Mouse (Mus musculus) adrenal gland, adult 2 months (tissue): ENCODE results near the gene Arid2. TPM values are rescaled to one million over a fixed set of nuclear protein-coding genes. Genes with fewer than 3 reads are reported as not detected.

ENCODE experiments used
- DNase-seq: peaks from one replicate; pipeline ENCODE4 v3.0.0; 2021
- polyA plus RNA-seq: library from polyadenylated mRNA; depleted of rRNA; stranded (reverse); fragments of >200 nt; gene quantifications from 2 replicates; pipeline ENCODE4 v1.2.3, GENCODE M21; 2012
- total RNA-seq, 2 experiments: library from RNA; stranded (reverse); gene quantifications; 2 replicates each; pipeline ENCODE4 v1.2.3; 2021

Arid2 gene
- total and polyA plus RNA-seq, 3 experiments = 14.5 to 32.2 (median 32.0) TPM

DNA sequence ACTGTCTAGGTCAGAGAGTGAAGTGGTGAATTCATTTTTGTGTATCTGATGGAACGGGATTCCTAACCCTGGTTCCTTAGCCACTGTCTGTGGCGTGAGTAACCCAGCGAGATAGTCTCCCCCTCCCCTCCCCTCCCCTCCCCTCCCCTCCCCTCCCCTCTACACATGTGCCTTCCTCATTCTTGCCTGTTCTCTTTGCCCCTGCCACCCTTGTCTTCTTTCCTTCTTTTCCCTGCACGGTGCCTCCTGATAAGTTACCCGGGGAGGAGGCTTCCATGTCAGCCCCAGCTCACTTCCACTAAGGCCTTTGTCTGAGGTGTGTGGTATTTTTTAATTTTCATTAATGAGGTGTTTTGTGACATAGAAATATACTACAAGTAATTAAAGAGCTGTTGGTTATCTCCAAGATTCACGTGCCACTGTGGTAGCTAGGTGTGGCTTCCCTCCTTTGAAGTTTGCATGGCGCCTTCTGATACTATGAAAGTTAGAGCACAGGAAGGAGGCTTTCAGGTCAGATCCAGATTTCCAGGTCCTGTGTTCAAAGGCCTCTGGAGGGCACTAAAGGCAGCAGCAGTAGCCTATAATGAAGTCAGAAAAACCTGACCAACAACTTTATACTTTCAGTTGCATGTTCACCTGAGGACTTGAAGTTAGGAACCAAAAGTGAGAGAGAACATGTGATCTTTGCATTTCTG lies 57.4 kb downstream of the Arid2 start:
- DNase-seq = no peak

DNA sequence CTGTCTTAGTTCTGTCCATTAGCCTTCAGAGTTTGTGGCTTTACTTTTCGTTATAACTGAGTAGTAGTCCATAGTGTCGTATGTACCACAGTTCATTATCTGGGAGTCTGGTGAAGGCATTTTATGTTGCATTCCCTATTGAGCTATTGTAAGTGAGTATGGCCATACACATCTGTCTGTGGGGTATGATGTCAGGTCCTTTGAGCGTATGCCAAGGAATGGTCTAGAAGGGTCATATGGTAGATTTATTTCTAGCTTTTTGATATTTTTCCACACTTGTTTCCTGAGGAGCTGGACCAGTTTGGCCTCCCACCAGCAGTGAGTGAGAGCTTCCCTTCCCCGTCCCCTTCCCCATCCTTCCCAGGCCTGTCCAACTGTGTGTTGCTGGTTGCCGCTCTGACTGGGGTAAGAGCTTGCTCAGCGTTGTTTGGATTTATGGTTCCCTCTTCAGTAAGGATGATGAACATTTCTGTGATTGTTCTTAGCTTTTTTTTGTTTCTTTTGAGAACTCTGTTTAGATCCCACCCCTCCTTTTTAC lies 58.1 kb downstream of the Arid2 start:
- no peak for DNase-seq

GRCm38 (mm10) chr15:96351432-96351831 lies 64.1 kb downstream of the Arid2 start:
- no peak for DNase-seq

GRCm38 (mm10) chr15:96358871-96359270 lies 71.6 kb downstream of the Arid2 start:
- DNase-seq = no peak

DNA sequence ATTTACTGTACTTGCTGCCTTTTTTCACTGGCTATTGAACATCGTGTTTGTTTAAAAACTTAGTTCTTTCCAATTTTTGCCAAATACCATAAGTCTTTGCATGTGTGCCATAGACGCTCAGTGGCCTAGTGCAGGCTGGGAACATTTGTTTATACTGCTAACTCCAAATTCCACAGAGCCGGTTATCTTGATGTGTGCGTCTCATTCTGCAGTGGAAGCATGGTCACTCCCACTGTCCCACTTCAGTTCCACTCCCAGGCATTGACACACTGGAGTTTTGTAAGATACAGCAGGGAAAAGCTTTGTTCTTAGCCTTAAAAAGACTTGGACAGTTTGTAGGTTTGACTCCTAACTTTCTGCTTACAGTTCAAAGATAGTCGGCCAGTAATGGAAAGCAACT lies 73.3 kb downstream of the Arid2 start:
- DNase-seq = no peak

GRCm38 (mm10) chr15:96365351-96365750 lies 78.0 kb downstream of the Arid2 start:
- DNase-seq = no peak

- peak; percentile 61 for DNase-seq
Observed at GRCm38 (mm10) chr15:96366176-96366963, 79.1 kb downstream of the Arid2 start.

- peak; percentile 20 for DNase-seq
Observed at GRCm38 (mm10) chr15:96371311-96371710, 84.0 kb downstream of the Arid2 start.

DNA sequence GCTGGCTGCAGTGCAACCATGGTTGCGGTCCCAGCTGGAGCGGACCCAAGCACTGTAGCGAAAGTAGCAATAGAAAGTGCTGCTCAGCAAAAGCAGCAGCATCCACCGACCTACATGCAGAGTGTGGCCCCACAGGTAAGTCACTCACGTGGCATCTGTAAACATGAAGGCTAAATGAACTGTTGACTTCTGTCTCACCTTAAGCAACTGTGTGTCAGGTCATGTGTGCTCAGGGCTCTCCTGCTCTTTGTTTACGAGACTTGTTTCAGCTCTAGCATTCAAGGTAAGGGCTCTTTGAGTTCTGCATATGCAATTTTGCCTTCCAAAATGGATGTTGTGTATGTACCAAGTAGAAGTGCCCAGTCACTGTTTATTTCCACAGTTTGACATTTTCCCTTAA lies 85.3 kb downstream of the Arid2 start:
- no peak for DNase-seq

- DNase-seq = no peak
Observed at GRCm38 (mm10) chr15:96373161-96373560, 85.8 kb downstream of the Arid2 start.

DNA sequence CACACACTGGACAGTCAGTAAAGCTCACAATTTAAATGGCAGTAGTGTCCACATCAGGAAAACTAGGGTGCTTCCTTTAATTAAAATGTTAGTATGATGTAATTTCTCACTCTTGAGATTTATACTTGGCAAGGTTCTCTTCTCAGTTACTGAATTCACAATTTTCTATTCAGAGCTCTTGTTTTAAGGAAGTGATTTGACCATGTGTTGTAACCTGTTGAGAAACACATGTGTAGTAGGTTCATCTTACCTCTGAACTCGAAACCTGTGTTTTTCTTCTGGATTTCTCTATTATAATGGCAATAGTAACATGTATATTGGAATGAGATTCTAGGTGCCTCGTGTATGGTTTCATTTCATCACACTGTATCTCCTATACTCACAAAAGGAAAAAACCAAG lies 88.9 kb downstream of the Arid2 start:
- DNase-seq = no peak

- peak; percentile 50 for DNase-seq
Observed at GRCm38 (mm10) chr15:96377263-96377662, 89.9 kb downstream of the Arid2 start.

GRCm38 (mm10) chr15:96377701-96378100 lies 90.4 kb downstream of the Arid2 start:
- no peak for DNase-seq

DNA sequence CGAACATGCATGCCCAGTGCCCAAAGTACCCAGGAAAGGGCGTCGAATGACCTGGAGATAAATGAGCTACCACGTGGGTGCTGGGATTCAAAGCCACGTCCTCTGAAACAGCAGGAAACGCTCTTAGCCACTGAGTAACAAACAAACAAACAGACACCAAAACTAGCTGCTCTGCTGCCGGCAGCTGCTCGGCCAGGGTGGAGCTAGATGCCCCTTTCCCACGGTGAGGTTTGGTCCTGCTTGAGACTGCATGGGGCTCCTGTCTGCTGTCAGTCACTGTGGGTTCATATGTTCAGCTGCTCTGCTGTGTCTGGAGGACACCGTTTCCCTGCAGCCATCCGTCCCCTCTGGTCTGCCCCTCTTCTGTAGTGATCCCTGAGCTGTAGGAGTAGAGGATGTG lies 94.9 kb downstream of the Arid2 start:
- DNase-seq = no peak

- DNase-seq = no peak
Observed at GRCm38 (mm10) chr15:96388565-96388964, 101.2 kb downstream of the Arid2 start.

DNA sequence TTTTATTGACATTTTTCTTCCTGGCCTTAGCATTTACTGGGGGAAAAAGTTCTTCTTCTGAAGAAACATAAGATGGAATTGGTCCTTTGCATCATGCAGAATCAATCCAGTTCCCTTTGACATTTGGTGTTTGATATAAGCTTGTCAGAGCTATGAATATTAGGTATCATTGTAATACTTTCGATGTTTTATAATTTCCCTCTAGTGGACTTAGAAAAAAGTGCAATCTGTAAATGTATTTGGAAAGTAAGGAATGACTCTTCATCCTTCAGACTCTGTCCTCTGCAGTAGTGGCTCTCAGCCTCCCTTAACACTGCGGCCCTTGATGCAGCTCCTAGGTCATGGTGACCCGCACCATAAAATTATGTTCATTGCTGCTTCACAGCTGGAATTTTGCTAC lies 105.6 kb downstream of the Arid2 start:
- DNase-seq = no peak

DNA sequence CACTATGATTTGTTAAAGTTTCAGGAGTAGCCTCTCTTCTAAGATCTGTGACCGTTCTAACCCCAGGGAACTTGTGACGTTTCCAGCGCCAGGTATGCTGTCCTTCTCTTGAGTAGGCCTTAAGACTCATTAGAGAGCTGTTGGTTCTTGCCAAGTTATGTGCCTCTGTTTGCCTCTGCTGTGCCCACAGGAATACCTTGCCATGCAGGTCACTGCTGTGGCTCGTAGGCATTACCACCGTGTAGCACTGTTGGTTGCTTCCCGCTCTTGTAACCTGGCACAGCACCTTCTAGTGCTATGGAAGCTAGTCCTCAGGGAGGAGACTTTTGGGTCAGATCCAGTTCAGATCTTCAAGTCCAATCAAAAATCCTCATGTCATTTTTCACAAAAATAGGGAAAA lies 107.8 kb downstream of the Arid2 start:
- no peak for DNase-seq

DNA sequence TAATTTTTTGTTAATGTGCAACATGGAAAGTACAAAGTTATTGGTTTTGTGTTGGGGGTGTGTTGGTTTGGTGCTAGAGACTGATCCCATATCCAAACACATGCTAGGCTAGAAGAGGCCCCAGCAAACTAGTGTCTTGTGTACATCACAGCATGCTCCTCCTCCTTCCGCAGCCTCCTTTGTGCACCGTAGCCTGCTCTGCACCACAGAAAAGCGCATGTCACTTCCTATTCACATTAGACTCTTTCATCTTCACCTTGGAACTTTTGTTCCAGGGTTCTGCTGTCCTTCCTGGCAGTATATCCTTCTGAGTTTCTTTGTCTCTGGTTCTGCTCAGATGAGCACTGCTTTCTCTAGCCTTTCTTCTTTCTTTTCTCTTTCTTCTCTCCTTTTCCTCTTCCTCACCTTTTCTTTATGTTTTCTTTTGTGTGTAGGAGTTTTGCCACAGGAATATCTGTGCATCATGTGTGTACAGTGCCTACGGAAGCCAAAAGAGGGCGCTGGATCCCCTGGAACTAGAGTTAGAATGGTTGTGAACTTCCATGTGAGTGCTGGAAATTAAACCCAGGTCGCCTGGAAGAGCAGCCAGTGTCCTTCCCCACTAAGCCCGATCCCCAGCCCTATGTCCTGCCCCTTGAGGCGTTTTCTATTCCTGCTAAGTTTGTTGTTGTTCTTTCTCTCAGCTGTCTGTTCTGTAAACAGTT lies 109.5 kb downstream of the Arid2 start:
- no peak for DNase-seq

- DNase-seq = no peak
Observed at GRCm38 (mm10) chr15:96398333-96398732, 111.0 kb downstream of the Arid2 start.

- DNase-seq = no peak
Observed at GRCm38 (mm10) chr15:96405548-96405947, 118.2 kb downstream of the Arid2 start.

DNA sequence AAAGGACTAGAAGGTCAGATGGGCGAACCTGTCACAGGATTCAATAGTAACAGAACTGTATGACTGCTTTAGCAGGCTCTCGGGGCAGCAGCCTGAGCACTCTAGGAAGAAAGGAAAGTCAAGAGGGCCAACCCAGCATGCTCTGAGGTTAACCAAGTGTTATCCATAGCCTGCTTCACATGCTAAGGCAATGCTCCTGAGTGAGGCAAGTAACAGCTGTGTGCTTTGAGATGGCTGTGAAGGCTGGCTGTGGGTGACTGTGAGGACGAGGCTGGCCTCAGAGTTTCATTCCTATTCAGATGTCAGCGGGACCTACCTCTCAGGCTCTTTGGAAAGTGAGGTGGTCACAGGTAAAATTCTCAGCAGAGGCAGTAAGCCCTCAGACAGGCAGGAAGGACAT lies 118.9 kb downstream of the Arid2 start:
- DNase-seq = no peak

DNA sequence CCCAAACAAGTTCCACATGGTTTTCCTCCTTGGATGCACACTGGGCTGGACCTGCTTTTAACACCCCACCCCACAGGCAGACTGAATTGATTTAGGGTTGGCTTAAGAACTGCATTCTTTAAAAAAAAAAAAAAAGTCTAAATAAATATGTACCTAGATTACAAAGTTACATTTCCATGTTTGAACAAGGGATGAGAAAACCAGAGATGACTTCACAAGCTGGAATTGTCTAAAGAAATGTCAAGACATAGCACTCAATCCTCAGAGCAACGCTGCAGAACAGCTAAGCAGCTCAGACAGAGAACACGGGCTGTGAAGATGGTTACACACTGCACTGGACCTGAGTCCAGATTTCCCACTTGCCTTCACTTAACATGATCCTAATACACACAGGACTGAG lies 119.8 kb downstream of the Arid2 start:
- no peak for DNase-seq

GRCm38 (mm10) chr15:96408717-96409121 lies 121.4 kb downstream of the Arid2 start:
- no peak for DNase-seq
